In genomic region chr10:115315473-115316171, GRCm38 (mm10) we compare ENCODE assay signal across 8 mouse cellular contexts. TPM values are rescaled to one million over a fixed set of nuclear protein-coding genes. Genes with fewer than 3 reads are reported as not detected.
DNase-seq lines count a peak whose midpoint lies in the region; ATAC-seq lines count a peak whose summit lies in the region.

TSS of gene Rab21 (minus strand) at chr10:115315594.

- peak within 1 kb of the TSS; percentile 95 for H3K4me3 ChIP-seq in hindbrain, embryonic 13.5 days

- peak; percentile 98 for DNase-seq in NIH3T3 (ENCODE audit: low read depth)
- peak; percentile 100 for DNase-seq in cerebellum, postnatal 10 days
- DNase-seq in frontal cortex, postnatal 14 days (ENCODE audit: low spot score in 2 of 2) = peak; percentile 91 to 98
- DNase-seq in layer of hippocampus, postnatal 25 days (ENCODE audit: extremely low spot score in 1 of 2, low spot score in 1 of 2) = peak; percentile 99
- peak; percentile 97 for DNase-seq in lung, postnatal 25 days (ENCODE audit: low spot score)
- peak; percentile 94 for DNase-seq in retina, embryonic 14.5 days (ENCODE audit: low spot score)
- peak; percentile 100 for DNase-seq in thymus, postnatal 4 days

- H3K27me3 ChIP-seq in hindbrain, embryonic 13.5 days = no peaks in the 10 kb centered on the region

- WGBS in hindbrain, embryonic 13.5 days = under 1% methylated on average over 31 of the region's 48 CpGs

- no peaks in the 10 kb centered on the region for H3K36me3 ChIP-seq in hindbrain, embryonic 13.5 days

- H3K27ac ChIP-seq in hindbrain, embryonic 13.5 days = peak within 1 kb of the TSS; percentile 97

- peak; percentile 93 for ATAC-seq in hindbrain, embryonic 13.5 days (ENCODE audit: low FRiP score)

- peak within 1 kb of the TSS; percentile 69 for H3K4me2 ChIP-seq in hindbrain, embryonic 13.5 days

- H3K9me3 ChIP-seq in hindbrain, embryonic 13.5 days = no peaks in the 10 kb centered on the region

- peak within 1 kb of the TSS; percentile 93 for H3K9ac ChIP-seq in hindbrain, embryonic 13.5 days

- peaks cover 40% of the 10 kb centered on the region for H3K4me1 ChIP-seq in hindbrain, embryonic 13.5 days (replicated peaks)

RNA-seq across cellular contexts. Expression of gene Rab21, which starts in this region (rescaled TPM):
- 7.8 and 8.4 TPM in 2 replicates for polyA plus RNA-seq in hindbrain, embryonic 13.5 days (2015; fragmentation: Nextera tagmentation; extraction: Ambion mirVana)
- 10 to 100 TPM; 53.9 to 54.2 TPM for total RNA-seq in layer of hippocampus, postnatal 25 days (2021)

Comparison
In these comparisons a context has a peak if more than half of its experiments do, and no peak if none do; other contexts are left out.
1. Peak in every context shown above with its lines: DNase-seq, ATAC-seq, H3K4me3 ChIP-seq and H3K27ac ChIP-seq.